Mouse (Mus musculus): ENCODE data around the gene Zbtb4.

The Zbtb4 gene

GRCm38 (mm10) chr11:69761868-69762267 is 3.8 kb upstream of the Zbtb4 start, which contains the start of gene Slc35g3:
Gene Slc35g3, minus strand, starts transcription at chr11:69761968.
- ATAC-seq (ENCODE audit: insufficient number of reproducible peaks, low FRiP score, low TSS enrichment), result no peak

- no peak for ATAC-seq (ENCODE audit: insufficient number of reproducible peaks, low FRiP score, low TSS enrichment)
These were observed 2.2 kb upstream of the Zbtb4 start for GRCm38 (mm10) chr11:69763551-69763950.

- ATAC-seq (ENCODE audit: insufficient number of reproducible peaks, low FRiP score, low TSS enrichment), result peak; percentile 49; the same call in 1 of the 2 replicates
These were observed 456 bp downstream of the Zbtb4 start for GRCm38 (mm10) chr11:69766126-69766609.

GRCm38 (mm10) chr11:69766872-69767624 is 1.3 kb downstream of the Zbtb4 start:
- no peak for ATAC-seq (ENCODE audit: insufficient number of reproducible peaks, low FRiP score, low TSS enrichment)

- no peak for ATAC-seq (ENCODE audit: insufficient number of reproducible peaks, low FRiP score, low TSS enrichment)
These were observed 1.9 kb downstream of the Zbtb4 start for GRCm38 (mm10) chr11:69767625-69767909.

- no peak for ATAC-seq (ENCODE audit: insufficient number of reproducible peaks, low FRiP score, low TSS enrichment)
These were observed 9.2 kb downstream of the Zbtb4 start for GRCm38 (mm10) chr11:69774961-69775360.

DNA sequence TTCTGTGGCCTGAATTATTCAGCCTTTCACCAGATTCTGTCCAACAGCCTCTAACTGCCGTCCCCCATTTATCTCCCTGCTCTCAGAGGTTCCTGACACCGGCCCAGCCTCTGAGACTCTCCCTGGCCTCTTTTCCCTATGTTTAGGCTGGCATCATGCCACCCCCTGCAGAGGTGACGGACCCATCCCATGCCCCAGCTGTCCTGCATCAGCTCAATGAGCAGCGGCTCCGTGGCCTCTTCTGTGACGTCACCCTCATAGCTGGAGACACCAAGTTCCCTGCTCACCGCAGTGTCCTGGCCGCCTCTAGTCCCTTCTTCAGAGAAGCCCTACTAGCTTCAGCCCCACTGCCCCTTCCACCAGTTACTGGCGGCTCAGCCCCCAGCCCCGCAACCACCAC is 10.0 kb downstream of the Zbtb4 start:
- ATAC-seq (ENCODE audit: insufficient number of reproducible peaks, low FRiP score, low TSS enrichment), result no peak

DNA sequence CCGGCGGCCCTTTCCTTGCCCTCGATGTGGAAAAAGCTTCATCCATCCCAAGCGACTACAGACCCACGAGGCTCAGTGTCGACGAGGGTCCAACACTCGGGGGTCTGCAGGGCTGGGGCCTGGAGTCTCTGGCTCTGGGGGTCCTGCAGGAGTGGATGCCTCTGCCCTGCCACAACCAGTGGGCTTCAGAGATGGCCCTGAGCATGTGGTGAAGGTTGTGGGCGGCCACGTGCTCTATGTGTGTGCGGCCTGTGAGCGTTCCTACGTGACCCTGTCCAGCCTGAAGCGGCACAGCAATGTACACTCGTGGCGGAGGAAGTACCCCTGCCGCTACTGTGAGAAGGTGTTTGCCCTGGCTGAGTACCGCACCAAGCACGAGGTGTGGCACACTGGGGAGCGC is 10.8 kb downstream of the Zbtb4 start:
- no peak for ATAC-seq (ENCODE audit: insufficient number of reproducible peaks, low FRiP score, low TSS enrichment)

DNA sequence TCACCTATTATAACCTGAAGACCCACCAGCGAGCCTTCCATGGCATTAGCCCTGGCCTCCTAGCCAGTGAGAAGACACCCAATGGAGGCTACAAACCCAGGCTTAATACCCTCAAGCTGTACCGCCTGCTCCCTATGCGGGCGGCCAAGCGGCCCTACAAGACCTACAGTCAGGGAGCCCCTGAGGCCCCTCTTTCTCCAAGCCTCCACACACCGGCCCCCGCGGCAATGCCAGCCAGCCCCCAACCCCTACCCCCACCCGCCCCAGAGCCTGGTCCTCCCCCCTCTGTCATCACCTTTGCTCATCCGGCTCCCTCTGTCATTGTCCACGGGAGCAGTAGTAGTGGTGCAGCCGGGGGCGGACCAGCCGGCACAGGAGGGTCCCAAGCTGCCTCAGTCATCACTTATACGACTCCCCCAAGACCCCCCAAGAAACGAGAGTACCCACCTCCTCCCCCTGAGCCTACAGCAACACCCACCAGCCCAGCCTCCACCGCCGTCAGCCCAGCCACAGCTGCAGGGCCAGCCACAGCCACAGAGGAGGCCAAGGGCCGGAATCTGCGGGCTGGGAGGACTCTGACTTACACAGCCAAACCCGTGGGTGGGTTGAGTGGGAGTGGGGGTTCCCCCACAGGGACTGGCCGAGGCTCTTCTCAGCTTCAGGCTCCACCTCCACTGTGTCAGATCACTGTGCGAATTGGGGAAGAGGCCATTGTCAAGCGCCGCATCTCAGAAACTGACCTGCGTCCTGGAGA is 12.0 kb downstream of the Zbtb4 start:
- no peak for ATAC-seq (ENCODE audit: insufficient number of reproducible peaks, low FRiP score, low TSS enrichment)

GRCm38 (mm10) chr11:69778258-69778982 is 12.7 kb downstream of the Zbtb4 start:
- no peak for ATAC-seq (ENCODE audit: insufficient number of reproducible peaks, low FRiP score, low TSS enrichment)

GRCm38 (mm10) chr11:69778985-69779384 is 13.3 kb downstream of the Zbtb4 start:
- no peak for ATAC-seq (ENCODE audit: insufficient number of reproducible peaks, low FRiP score, low TSS enrichment)

DNA sequence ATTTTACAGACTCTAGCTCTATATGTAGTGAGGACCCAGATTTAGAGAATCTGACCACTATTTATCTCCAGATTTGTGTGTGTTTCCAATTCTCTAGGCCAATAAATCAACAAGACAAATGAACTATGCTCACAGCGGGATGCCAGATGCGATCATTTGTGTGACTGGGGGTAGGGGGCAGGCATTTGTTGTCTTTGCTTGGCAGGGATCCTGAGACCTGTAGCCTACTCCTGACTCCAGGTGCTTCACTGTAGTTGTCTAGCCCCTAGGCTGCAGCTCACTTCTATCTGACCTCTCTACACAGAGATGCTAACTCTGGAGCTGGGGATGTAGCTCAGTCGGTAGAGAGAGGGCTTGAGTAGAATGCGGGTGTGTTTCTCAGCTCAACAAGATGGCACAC is 16.1 kb downstream of the Zbtb4 start:
- ATAC-seq (ENCODE audit: insufficient number of reproducible peaks, low FRiP score, low TSS enrichment), result no peak

GRCm38 (mm10) chr11:69784793-69785272 is 19.1 kb downstream of the Zbtb4 start:
- no peak for ATAC-seq (ENCODE audit: insufficient number of reproducible peaks, low FRiP score, low TSS enrichment)

GRCm38 (mm10) chr11:69787306-69787705 is 21.6 kb downstream of the Zbtb4 start:
- no peak for ATAC-seq (ENCODE audit: insufficient number of reproducible peaks, low FRiP score, low TSS enrichment)

DNA sequence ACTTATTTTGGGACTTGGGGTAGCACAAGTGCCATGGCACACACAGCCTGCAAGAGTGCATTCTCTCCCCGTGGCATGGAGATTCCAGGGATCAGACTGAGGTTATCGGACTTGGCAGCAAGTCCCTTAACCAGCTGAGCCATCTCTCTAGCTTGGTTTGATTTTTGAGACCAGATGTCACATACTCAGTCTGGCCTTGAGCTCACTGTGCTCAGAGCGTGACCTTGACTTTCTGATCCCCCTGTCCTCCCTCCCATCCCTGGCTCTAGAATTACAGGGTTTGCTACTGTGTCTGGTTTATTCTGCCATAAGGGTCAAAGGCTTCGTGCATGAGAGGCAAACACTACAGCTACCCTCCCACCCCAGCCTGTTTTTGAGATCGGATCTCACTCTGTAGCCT is 23.7 kb downstream of the Zbtb4 start:
- no peak for ATAC-seq (ENCODE audit: insufficient number of reproducible peaks, low FRiP score, low TSS enrichment)

GRCm38 (mm10) chr11:69791420-69791819 is 25.7 kb downstream of the Zbtb4 start:
- ATAC-seq (ENCODE audit: insufficient number of reproducible peaks, low FRiP score, low TSS enrichment), result no peak

DNA sequence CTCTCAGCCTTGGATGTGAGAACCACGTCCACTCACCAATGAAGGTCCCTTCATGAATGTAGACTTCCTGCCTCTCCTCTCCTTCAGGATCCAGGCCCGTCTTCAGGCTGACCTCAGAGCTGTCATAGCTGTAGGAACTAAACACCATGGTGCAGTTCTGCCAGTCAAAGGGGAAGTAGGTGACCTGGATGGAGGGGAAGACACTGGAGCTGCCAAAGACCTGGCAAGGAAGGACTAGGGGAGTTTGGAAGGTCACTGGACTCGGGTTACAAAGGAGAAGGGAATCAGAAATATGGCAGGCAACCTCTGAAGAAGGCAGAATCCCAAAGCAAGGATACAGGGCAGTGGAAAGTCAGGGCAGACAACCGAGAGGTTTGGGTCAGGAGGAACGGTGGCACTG is 27.7 kb downstream of the Zbtb4 start:
- no peak for ATAC-seq (ENCODE audit: insufficient number of reproducible peaks, low FRiP score, low TSS enrichment)

DNA sequence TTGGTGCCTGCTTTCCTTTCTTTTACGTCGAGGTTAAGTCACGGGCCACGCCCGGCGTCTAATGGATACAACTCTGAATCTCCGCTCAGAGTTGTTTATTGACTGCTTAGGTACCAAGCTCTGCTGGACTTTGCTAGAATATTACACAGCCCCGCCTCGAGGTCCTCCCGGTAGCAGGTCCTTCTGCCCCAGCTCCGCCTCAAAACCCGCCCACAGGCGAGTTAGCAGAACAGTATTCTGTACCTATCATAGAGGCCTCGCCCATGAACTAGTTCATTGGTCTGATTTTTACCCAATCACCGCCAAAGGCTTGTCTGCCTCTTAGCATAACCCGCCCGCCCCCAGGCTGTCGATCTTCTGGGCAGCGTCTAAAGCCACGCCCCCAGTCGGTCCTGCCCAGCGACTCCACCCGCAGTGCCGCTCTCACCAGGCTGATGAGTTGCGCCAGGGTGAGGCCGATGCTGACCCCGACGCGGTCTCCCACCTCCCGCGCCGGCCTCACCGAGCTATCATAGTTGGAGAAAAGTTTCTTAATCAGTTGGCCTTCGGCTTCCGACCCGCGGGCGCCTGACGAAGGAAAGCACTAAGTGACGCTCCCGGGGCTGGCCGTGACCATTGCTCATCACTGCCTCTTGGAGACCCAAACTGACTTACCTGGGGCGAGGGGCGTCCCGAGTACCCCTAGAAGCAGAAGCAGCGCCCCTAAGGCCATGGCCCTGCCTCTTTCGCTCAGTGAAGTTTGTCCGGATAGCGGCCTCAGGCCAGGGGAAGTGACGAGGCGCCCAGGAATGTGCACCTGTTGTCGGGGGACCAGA is 29.7 kb downstream of the Zbtb4 start, which contains the start of gene Chrnb1:
TSS of gene Chrnb1 (minus strand) at position 776 of the 815 bp plus-strand sequence.
- ATAC-seq (ENCODE audit: insufficient number of reproducible peaks, low FRiP score, low TSS enrichment), result peak; percentile 95

- ATAC-seq (ENCODE audit: insufficient number of reproducible peaks, low FRiP score, low TSS enrichment), result no peak
These were observed 30.3 kb downstream of the Zbtb4 start for GRCm38 (mm10) chr11:69795983-69796435.

DNA sequence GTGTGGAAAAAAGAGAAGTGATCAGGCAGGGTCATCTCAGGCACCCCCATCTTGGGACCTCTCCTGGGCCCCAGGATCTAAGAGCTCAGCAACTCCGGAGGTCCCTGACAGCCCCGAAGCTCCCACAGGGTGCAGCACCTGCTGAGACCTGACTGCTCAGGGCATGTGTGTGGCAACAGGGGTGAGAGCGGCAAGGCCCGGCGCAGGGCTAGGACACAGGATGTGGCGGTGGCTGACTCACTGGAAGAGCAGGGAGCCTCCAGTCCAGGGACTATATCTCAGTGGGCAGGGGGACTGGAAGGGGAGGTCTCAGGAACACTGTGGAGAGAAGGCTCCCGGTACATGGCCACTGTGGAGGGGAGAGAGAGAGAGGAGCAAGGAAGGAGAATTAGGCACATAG is 32.2 kb downstream of the Zbtb4 start:
- no peak for ATAC-seq (ENCODE audit: insufficient number of reproducible peaks, low FRiP score, low TSS enrichment)
